Mouse (Mus musculus): ENCODE data around the gene Eef2.
A peak's percentile ranks its signal among the peaks of the same experiment; 100 is the strongest.

DNA sequence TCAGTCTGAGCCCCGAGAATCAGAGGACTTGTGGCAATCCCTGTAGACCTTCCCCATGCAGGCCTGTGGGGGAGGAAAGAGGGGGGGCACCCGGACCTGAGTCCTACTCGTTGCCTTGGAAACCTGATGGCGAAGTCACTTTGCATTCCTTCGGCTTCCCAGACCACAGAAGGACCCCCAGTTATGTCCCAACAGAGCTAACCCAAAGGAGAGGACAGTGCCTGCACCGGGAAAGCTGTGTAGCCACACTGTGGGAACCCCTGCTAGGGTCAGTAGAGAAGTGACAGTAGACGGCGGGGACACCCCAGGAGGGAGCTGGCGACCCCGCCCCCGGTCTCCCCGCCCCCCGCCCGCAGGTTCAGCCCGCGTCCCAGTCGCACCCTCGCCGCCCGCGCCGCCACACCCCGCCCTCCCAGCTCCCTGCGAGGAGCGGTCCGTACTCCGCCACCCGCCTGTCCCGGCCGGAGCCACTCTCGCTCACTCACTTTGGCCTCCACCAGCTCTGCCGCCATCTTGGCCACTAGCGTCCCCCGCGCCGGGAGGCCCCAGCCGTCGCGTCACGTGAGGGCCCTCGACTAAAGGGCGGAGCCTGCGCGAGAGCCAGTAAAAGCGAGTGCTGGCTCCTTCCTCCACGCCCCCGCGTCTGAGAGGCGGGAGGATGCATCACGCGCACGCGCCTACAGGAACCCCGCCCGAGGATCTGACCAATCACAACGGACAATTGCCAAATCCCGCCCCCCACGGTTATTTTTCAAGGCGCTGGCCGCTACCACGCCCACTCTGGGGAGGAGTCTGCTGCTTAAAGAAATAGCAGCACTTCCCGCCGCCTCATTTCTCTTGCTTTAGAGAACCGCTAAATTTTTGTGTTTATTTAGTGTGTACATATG lies 9.0 kb upstream of the Eef2 start, which contains the start of gene Pias4:
- TF ChIP-seq CTCF (IDR thresholded peaks at IDR 0.05; ENCODE audit: insufficient read depth, low read length) (no peak), POLR2A (IDR thresholded peaks at IDR 0.05; ENCODE audit: borderline replicate concordance, extremely low read depth, low read depth, low read length) (peak; percentile 94)

Data from lung, adult 2 months (tissue).